Mouse (Mus musculus) brain, embryonic 14.5 days (tissue): ENCODE data around the gene Hpca.

Experiments
- CTCF ChIP-seq: fragments of 200-500 bp; IDR thresholded peaks from 2 replicates; pipeline ENCODE4 v1.5.1; 2012; ENCODE audit warnings: inconsistent platforms, mild to moderate bottlenecking, moderate library complexity, borderline replicate concordance; ENCODE audit not compliant: insufficient read depth, insufficient read length; ENCODE audit errors: extremely low read depth
- POLR2A ChIP-seq: fragments of 200-500 bp; IDR thresholded peaks from 2 replicates; pipeline ENCODE4 v1.6.1; 2012; ENCODE audit warnings: mild to moderate bottlenecking, inconsistent platforms, borderline replicate concordance; ENCODE audit not compliant: poor library complexity, insufficient read depth, insufficient read length, severe bottlenecking; ENCODE audit errors: extremely low read depth

- TF ChIP-seq CTCF = no peak
- TF ChIP-seq POLR2A = no peak
These were observed 22.8 kb upstream of the Hpca start for GRCm38 (mm10) chr4:129144401-129145367.
